Mouse (Mus musculus) CH12.LX (cell line): Measurements from ENCODE around the gene Il17rc.

Experiments used
- CTCF ChIP-seq, 2 experiments: IDR thresholded peaks in 1 of 2; conservative IDR thresholded peaks in 1 of 2; 2 replicates each; pipeline ENCODE4 v1.5.1; 2011 to 2012; ENCODE audit warnings: low read depth in 2 of 2, low read length in 2 of 2, improper control_type of control experiment in 1 of 2, inconsistent platforms in 1 of 2, mild to moderate bottlenecking in 1 of 2, moderate library complexity in 1 of 2
- EP300 ChIP-seq: IDR thresholded peaks from 2 replicates; pipeline ENCODE4 v1.6.1; 2011; ENCODE audit warnings: low read length, improper control_type of control experiment
- HCFC1 ChIP-seq: IDR thresholded peaks from 2 replicates; pipeline ENCODE4 v1.6.1; 2012; ENCODE audit warnings: low read depth, mild to moderate bottlenecking, inconsistent platforms, low read length, improper control_type of control experiment
- NELFE ChIP-seq: IDR thresholded peaks from 2 replicates; pipeline ENCODE4 v1.6.1; 2011; ENCODE audit warnings: low read depth, low read length, improper control_type of control experiment
- POLR2A ChIP-seq: IDR thresholded peaks from 2 replicates; pipeline ENCODE4 v1.6.1; 2011; ENCODE audit warnings: low read depth, mild to moderate bottlenecking, improper control_type of control experiment, low read length
- RCOR1 ChIP-seq: conservative IDR thresholded peaks from 2 replicates; pipeline ENCODE4 v1.6.1; 2012; ENCODE audit warnings: low read depth, mild to moderate bottlenecking, inconsistent platforms, low read length, improper control_type of control experiment
- USF1 ChIP-seq: IDR thresholded peaks from 2 replicates; pipeline ENCODE4 v1.6.1; 2014; ENCODE audit warnings: low read depth, mild to moderate bottlenecking, inconsistent platforms, low read length, improper control_type of control experiment
- USF2 ChIP-seq: conservative IDR thresholded peaks from 2 replicates; pipeline ENCODE4 v1.6.1; 2011; ENCODE audit warnings: low read depth, low read length, improper control_type of control experiment
- ZC3H11A ChIP-seq: IDR thresholded peaks from 2 replicates; pipeline ENCODE4 v1.6.1; 2012; ENCODE audit warnings: low read depth, mild to moderate bottlenecking, inconsistent platforms, low read length, improper control_type of control experiment

DNA sequence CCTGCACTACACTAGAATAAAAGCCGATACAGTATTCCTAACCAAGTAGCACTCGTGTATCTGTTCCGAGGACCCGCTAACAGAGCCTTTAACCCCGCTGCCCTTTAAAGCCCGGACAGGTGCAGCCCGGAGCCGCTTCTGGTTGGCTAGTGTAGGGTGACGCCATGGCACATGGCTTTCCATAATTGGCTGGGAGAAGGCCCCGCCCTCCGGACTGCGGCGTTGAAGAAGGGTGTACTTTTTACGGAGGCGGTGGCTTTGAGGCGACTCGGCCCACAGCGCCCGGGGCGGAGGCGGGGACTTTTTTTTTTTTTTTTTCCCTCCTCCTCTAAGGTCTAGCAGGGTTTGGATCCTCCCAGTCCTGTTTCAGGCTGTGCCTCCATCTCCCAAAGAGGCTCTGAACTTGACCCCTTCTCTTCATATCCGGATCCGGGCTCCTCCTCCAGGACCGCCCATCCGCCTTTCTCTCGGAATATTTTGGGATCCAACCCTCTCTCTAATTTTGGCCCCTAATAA, 11.9 kb downstream of the Il17rc start, which contains the start of gene Creld1:
- TF ChIP-seq POLR2A: peak; percentile 94
- TF ChIP-seq NELFE: peak; percentile 69
- TF ChIP-seq CTCF (conservative IDR thresholded peaks at IDR 0.05 in 1 of 2, IDR thresholded peaks at IDR 0.05 in 1 of 2; ENCODE audit: low read depth in 2 of 2, low read length in 2 of 2): no peak
- no peak; the same call in 1 of the 2 replicates for TF ChIP-seq EP300
- TF ChIP-seq HCFC1: peak; percentile 22; the same call in 1 of the 2 replicates
- no peak for TF ChIP-seq ZC3H11A
- peak; percentile 81; the same call in 1 of the 2 replicates for TF ChIP-seq RCOR1
- no peak; the same call in 1 of the 2 replicates for TF ChIP-seq USF1
- no peak for TF ChIP-seq USF2
